Mouse (Mus musculus) thymus, postnatal 0 days (tissue): ENCODE measurements around the gene 2010300C02Rik. TPM values are rescaled to one million over a fixed set of nuclear protein-coding genes. Genes with fewer than 3 reads are reported as not detected.

Experiments used
- DNase-seq: peaks from one replicate; pipeline ENCODE4 v3.0.0-alpha.2; 2015; ENCODE audit warnings: low spot score
- polyA plus RNA-seq: library from polyadenylated mRNA; unstranded; fragments of >200 nt; fragmentation: Nextera tagmentation; extraction: Ambion mirVana; gene quantifications from 2 replicates; pipeline ENCODE4 v1.2.1, GENCODE M21; 2015

Gene 2010300C02Rik
- polyA plus RNA-seq, 1 experiment from 2014 or later = 10.7 TPM

- no peak for DNase-seq
Observed at GRCm38 (mm10) chr1:37671316-37671715, 48.6 kb downstream of the 2010300C02Rik start.

GRCm38 (mm10) chr1:37667386-37667785 lies 52.5 kb downstream of the 2010300C02Rik start:
- no peak for DNase-seq

- no peak for DNase-seq
Observed at GRCm38 (mm10) chr1:37666587-37666986, 53.3 kb downstream of the 2010300C02Rik start.

DNA sequence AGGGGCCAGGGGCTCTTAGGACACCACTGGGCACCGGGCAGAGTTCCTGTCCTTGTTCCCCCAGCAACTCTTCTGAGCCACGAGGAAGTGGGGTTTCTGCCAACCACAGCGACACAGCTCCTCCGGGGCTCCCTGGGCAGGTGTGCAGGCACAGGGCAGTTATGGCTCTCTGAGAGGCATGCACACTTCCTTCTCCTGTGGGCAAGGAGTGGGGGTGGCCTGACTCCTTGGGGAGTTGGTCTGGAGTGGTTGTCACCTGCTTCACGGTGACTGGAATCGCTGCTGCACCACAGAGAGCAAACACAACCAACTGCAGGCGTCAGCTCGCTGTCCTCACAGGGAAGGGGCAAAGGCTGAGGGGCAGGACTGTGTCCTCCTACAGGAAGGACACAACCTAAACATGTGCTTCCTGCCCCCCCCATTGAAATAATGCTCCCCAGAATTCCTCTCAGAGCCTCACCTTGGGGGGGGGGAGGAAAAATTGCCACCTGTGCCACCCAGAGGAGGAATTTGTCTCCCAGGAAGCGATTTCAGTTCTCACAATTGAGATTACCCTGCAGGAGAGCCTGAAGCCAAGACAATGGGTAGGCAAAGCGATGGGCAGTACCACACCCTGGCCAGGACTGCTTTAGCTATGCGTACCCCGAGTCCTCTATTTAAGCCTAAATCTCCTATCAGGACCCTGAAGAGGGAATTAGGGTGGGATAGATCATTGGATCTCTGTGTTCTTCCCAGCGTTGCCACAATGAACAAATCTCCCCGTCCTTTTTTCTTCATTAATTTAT lies 54.2 kb downstream of the 2010300C02Rik start:
- DNase-seq = peak; percentile 21

DNA sequence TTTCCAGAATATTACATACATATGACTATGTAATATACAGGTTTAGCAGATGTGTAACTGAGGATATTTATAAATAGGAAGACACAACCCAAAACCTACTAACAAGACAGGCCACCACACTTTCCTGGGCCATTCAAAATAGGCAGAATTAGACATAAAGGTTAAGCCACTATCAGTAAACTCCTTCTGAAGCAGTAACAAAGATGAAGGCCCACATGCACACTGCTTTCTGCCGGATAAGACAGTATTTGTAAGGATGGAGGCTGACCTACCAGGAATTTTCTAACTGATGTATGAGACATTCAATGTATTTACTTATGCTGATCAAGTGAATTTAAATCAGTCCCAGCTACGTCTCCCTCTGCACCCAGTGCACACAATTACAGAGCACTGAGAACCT lies 55.4 kb downstream of the 2010300C02Rik start:
- no peak for DNase-seq

DNA sequence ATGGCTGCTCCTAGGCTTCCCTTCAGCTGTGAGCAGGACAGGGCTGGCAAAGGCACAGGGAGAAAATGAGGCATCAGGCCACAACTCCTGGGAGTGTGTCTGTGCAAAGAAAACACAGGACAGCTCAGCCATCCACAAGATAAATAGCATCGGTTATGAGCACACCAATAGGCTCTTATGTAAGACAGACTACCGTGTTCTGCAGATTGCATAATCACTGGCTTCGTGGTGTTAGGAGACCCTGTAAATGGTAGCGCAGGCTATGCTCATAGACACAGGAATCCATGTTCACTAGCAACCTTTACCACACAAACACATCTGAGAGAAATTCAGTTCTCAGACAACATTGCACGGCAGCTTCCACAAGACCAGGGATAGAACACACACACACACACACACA lies 56.3 kb downstream of the 2010300C02Rik start:
- no peak for DNase-seq

- no peak for DNase-seq
Observed at GRCm38 (mm10) chr1:37656017-37656416, 63.9 kb downstream of the 2010300C02Rik start.

- no peak for DNase-seq
Observed at GRCm38 (mm10) chr1:37653992-37654391, 65.9 kb downstream of the 2010300C02Rik start.

GRCm38 (mm10) chr1:37647066-37647465 lies 72.8 kb downstream of the 2010300C02Rik start:
- no peak for DNase-seq

DNA sequence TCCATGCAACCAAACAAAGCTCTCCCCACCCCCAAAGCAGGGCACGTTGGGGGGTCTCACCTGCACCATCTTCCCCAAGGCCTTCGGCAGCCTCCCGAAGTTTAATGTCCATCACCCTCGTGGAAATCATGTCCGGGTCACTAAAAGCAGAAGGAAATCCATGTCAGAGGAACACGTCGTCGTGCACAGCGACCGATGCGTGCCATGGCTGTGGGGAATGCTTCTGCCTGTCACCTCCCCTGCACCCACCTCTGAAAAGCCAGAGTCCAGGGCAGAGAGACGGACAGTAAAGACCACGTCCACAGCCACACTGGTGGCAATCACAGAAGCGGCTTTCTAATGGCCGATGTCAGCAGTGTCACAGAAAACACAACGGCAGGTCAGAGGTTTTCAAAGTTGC lies 75.4 kb downstream of the 2010300C02Rik start:
- no peak for DNase-seq

- no peak for DNase-seq
Observed at GRCm38 (mm10) chr1:37643794-37644365, 76.0 kb downstream of the 2010300C02Rik start.

DNA sequence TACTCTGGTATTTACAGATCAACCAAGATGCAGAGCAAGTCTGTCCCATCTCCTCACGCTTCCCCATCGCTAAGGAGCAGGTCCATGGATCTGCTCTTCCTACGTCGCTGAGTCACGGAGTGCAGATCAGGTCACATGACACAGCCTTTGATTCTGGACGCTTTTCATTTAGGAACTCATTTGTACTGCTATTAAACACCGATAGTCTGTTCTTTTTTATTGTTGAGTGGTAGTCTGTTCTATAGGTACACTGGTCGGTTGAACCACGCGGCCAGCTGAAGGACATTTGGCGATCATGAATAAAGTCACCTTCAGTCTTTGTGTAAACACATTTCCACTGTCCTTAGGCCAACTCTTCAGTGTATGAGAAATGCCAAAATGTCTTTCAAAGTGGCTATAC lies 78.5 kb downstream of the 2010300C02Rik start:
- DNase-seq = no peak

DNA sequence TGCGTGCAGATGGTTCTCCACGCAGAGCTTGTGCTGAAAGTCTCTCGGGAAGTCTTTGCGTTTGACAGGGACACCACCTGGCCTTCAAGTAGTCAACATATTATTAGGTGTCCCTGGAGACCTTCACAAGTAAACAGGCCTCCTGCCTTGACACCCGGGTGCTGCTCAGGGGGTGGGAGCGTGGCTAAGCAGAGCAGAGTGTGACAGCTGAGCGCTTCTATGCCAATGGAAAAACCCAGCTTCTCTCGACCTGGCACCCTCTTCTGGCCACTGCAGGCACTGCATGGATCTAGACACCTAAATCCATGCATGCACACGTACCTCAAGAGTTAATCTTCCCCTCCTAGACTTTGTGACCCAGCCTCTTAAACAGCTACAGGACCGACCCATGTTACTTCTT lies 80.8 kb downstream of the 2010300C02Rik start:
- DNase-seq = peak; percentile 78

- no peak for DNase-seq
Observed at GRCm38 (mm10) chr1:37638560-37638959, 81.3 kb downstream of the 2010300C02Rik start.

GRCm38 (mm10) chr1:37637571-37637970 lies 82.3 kb downstream of the 2010300C02Rik start:
- DNase-seq = no peak

DNA sequence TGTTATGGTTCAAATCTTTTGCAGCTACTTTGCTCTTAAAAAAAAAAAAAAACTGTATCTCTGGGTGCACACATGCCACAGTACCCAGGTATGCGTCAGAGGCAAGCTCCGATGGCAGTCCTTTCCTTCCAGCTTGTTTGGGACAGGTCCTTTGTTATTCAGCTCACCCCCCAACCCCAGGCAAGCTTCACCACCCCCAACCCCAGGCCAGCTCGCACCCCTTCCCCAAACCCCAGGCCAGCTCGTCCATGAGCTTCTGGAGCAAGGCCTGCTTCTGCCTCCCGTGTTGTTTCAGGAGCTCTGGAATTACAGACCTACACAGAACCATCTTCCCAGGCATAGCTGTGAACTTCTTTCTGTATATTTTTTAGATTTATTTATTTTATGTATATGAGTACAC lies 83.1 kb downstream of the 2010300C02Rik start:
- DNase-seq = no peak

GRCm38 (mm10) chr1:37636169-37636568 lies 83.7 kb downstream of the 2010300C02Rik start:
- peak; percentile 60 for DNase-seq

DNA sequence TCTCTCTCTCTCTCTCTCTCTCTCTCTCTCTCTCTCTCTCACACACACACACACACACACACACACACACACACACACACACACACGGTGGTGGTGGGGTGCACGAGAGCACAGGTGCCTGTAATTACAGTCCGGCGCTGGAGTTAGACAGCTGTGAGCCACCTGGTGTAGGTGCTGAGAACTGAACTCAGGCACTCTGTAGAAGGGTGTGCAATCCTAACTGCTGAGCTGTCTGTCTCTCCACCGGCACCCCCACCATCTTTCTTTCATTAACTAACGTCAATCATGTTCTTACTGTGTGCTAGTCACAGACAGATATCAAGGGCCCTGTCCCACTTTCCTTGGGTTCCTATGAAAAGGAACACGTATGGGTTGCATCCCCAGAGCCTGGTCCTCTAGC lies 84.2 kb downstream of the 2010300C02Rik start:
- DNase-seq = peak; percentile 52

DNA sequence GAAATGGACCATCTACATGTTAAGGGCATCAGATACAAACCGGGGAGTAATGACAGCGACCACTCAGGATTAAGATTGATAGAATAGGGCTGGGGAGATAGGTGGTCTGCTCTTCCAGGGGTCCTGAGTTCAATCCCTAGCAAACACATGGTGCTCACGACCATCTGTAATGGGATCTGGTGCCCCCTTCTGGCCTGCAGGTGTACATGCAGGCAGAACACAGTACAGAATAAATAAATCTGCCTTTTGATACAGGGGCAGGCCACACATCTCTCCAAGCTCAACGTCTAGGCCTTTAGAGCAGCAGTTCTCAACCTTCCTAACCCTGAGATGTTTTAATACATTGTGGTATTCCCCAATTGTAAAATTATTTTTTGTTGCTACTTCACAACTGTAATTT lies 85.2 kb downstream of the 2010300C02Rik start:
- DNase-seq = peak; percentile 70

GRCm38 (mm10) chr1:37633516-37633915 lies 86.4 kb downstream of the 2010300C02Rik start:
- no peak for DNase-seq

DNA sequence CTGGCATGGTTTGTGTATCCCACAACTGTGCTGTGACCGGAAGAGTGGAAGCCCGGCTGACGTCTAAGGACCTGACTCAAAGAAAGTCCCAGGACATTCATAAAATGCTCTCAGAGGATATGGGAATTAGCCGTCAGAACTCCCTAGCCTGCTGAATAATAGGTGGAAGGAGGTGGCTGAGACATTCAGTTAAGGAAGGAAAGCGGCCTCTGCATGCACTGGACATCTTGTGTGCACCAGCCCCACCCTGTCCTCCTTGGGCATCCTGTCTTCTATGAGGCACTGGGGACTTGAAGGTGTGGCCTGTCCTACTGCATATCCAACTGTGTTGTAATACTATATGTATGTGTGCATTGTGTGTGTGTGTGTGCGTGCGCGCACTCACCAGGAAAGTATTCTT lies 87.5 kb downstream of the 2010300C02Rik start:
- DNase-seq = no peak

DNA sequence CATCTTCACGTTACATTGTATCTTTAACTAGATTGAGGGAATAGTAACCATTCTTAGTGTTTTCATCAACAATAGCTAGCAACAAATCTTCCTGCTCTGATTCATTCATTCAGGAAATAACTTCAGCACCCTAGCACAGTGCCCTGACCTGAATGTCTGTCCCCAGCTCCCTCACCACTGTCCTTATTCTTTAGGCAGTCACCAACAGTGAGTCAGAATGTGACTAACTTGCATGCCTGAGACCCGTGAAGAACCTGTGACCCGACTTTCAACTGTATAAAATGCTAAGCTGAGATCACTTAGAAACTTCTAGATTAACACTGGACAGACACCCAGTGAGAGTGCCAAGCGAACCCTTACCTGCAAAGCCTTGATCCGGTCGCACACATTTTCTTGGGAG lies 88.4 kb downstream of the 2010300C02Rik start:
- DNase-seq = no peak
